Mouse (Mus musculus) brain, embryonic 14.5 days (tissue): ENCODE measurements around the gene Lrrc36.

ENCODE experiments used
- CTCF ChIP-seq: fragments of 200-500 bp; IDR thresholded peaks from 2 replicates; pipeline ENCODE4 v1.5.1; 2012; ENCODE audit warnings: inconsistent platforms, mild to moderate bottlenecking, moderate library complexity, borderline replicate concordance; ENCODE audit not compliant: insufficient read depth, insufficient read length; ENCODE audit errors: extremely low read depth
- POLR2A ChIP-seq: fragments of 200-500 bp; IDR thresholded peaks from 2 replicates; pipeline ENCODE4 v1.6.1; 2012; ENCODE audit warnings: mild to moderate bottlenecking, inconsistent platforms, borderline replicate concordance; ENCODE audit not compliant: poor library complexity, insufficient read depth, insufficient read length, severe bottlenecking; ENCODE audit errors: extremely low read depth

GRCm38 (mm10) chr8:105418992-105419391, 5.6 kb downstream of the Lrrc36 start:
- TF ChIP-seq POLR2A (no peak), CTCF (no peak)
